Mouse (Mus musculus): ENCODE data around the gene Fat1. TPM values are rescaled to one million over a fixed set of nuclear protein-coding genes. Genes with fewer than 3 reads are reported as not detected.
"Not testable (repeated sequence)": the region's sequence is repeated elsewhere in the genome, so short reads cannot be mapped to it uniquely, and the experiment has no call there.

Fat1 gene
- polyA plus RNA-seq, 1 experiment from 2014 or later = 32.1 TPM

- DNase-seq = peak; percentile 75
Measured at GRCm38 (mm10) chr8:45062982-45063924, 128.0 kb downstream of the Fat1 start.

GRCm38 (mm10) chr8:45064197-45064869, 129.1 kb downstream of the Fat1 start:
- WGBS = 47% methylated on average over 8 of the region's 8 CpGs
- Histone ChIP-seq H3K36me3 (ENCODE audit: insufficient read depth) (no peaks in the 10 kb centered on the region), H3K9ac (no peak overlapping the region), H3K4me1 (ENCODE audit: insufficient read depth) (no peaks in the 10 kb centered on the region), H3K9me3 (ENCODE audit: low read depth, low read length) (no peaks in the 10 kb centered on the region), H3K4me2 (no peak overlapping the region), H3K4me3 (ENCODE audit: low read depth, low read length) (no peak overlapping the region), H3K27ac (ENCODE audit: low read depth) (peak overlapping the region; percentile 75; the same call in 1 of the 2 replicates), H3K27me3 (ENCODE audit: insufficient read depth, low read length) (no peaks in the 10 kb centered on the region)
- TF ChIP-seq CTCF (IDR thresholded peaks at IDR 0.05; ENCODE audit: low read depth) = no peak
- ATAC-seq (ENCODE audit: insufficient read depth) (0 out of 2 replicates have a peak, but pooled peaks have one; percentile 16), DNase-seq (peak; percentile 54)

More at GRCm38 (mm10) chr8:45062982-45063924, 128.0 kb downstream of the Fat1 start:
- Histone ChIP-seq H3K36me3 (ENCODE audit: insufficient read depth) (no peaks in the 10 kb centered on the region), H3K4me3 (ENCODE audit: low read depth, low read length) (no peak overlapping the region), H3K27ac (ENCODE audit: low read depth) (peak overlapping the region; percentile 75), H3K9me3 (ENCODE audit: low read depth, low read length) (no peaks in the 10 kb centered on the region), H3K27me3 (ENCODE audit: insufficient read depth, low read length) (no peaks in the 10 kb centered on the region), H3K4me1 (ENCODE audit: insufficient read depth) (no peaks in the 10 kb centered on the region), H3K4me2 (peak overlapping the region; percentile 33), H3K9ac (no peak overlapping the region)
- no peak for TF ChIP-seq CTCF (IDR thresholded peaks at IDR 0.05; ENCODE audit: low read depth)
- ATAC-seq (ENCODE audit: insufficient read depth) = peak; percentile 92
- WGBS = 63% methylated on average over 25 of the region's 25 CpGs

GRCm38 (mm10) chr8:45065391-45065790, 130.1 kb downstream of the Fat1 start:
- ATAC-seq (ENCODE audit: insufficient read depth); H3K4me3 ChIP-seq (ENCODE audit: low read depth, low read length); H3K4me2 ChIP-seq; H3K27me3 ChIP-seq (ENCODE audit: insufficient read depth, low read length); H3K9me3 ChIP-seq (ENCODE audit: low read depth, low read length); H3K36me3 ChIP-seq (ENCODE audit: insufficient read depth); H3K27ac ChIP-seq (ENCODE audit: low read depth); DNase-seq; H3K4me1 ChIP-seq (ENCODE audit: insufficient read depth); H3K9ac ChIP-seq: not testable (repeated sequence)
- WGBS = 100% methylated on average over 1 of the region's 1 CpGs

GRCm38 (mm10) chr8:45068759-45069386, 133.6 kb downstream of the Fat1 start, which contains the start of gene Mtnr1a:
Gene Mtnr1a, plus strand, starts transcription at chr8:45069137.
- Histone ChIP-seq H3K27me3 (ENCODE audit: insufficient read depth, low read length) (peaks cover 7% of the 10 kb centered on the region; the same call in 1 of the 2 replicates), H3K9ac (no peak within 1 kb of the TSS), H3K36me3 (ENCODE audit: insufficient read depth) (no peaks in the 10 kb centered on the region), H3K27ac (ENCODE audit: low read depth) (no peak within 1 kb of the TSS), H3K4me2 (peak within 1 kb of the TSS; percentile 57), H3K4me1 (ENCODE audit: insufficient read depth) (no peaks in the 10 kb centered on the region), H3K9me3 (ENCODE audit: low read depth, low read length) (no peaks in the 10 kb centered on the region), H3K4me3 (ENCODE audit: low read depth, low read length) (peak within 1 kb of the TSS; percentile 23)
- DNase-seq (peak; percentile 95), ATAC-seq (ENCODE audit: insufficient read depth) (peak; percentile 87)
- peak; percentile 100 for TF ChIP-seq CTCF (IDR thresholded peaks at IDR 0.05; ENCODE audit: low read depth)
- WGBS = 10% methylated on average over 29 of the region's 29 CpGs

- no peaks in the 10 kb centered on the region for H3K4me1 ChIP-seq (ENCODE audit: insufficient read depth)
- no peak overlapping the region for H3K4me2 ChIP-seq
- 75% methylated on average over 8 of the region's 8 CpGs for whole genome bisulfite sequencing
- no peak overlapping the region for H3K27ac ChIP-seq (ENCODE audit: low read depth)
- H3K36me3 ChIP-seq (ENCODE audit: insufficient read depth) = no peaks in the 10 kb centered on the region
- TF ChIP-seq CTCF (IDR thresholded peaks at IDR 0.05; ENCODE audit: low read depth) = no peak
- peaks cover 7% of the 10 kb centered on the region; the same call in 1 of the 2 replicates for H3K27me3 ChIP-seq (ENCODE audit: insufficient read depth, low read length)
- no peak for ATAC-seq (ENCODE audit: insufficient read depth)
- H3K4me3 ChIP-seq (ENCODE audit: low read depth, low read length) = no peak overlapping the region
- DNase-seq = no peak
- no peaks in the 10 kb centered on the region for H3K9me3 ChIP-seq (ENCODE audit: low read depth, low read length)
- no peak overlapping the region for H3K9ac ChIP-seq
Measured at GRCm38 (mm10) chr8:45070949-45071348, 135.7 kb downstream of the Fat1 start.

GRCm38 (mm10) chr8:45080850-45081249, 145.6 kb downstream of the Fat1 start:
- WGBS = 46% methylated on average over 3 of the region's 3 CpGs
- DNase-seq = peak; percentile 66
- H3K4me1 ChIP-seq (ENCODE audit: insufficient read depth) = no peaks in the 10 kb centered on the region

More at GRCm38 (mm10) chr8:45080850-45081249, 145.6 kb downstream of the Fat1 start:
- H3K4me3 ChIP-seq (ENCODE audit: low read depth, low read length) = no peak overlapping the region
- peak; percentile 68; the same call in 1 of the 2 replicates for ATAC-seq (ENCODE audit: insufficient read depth)
- no peaks in the 10 kb centered on the region for H3K9me3 ChIP-seq (ENCODE audit: low read depth, low read length)
- peaks cover 2% of the 10 kb centered on the region; the same call in 1 of the 2 replicates for H3K27me3 ChIP-seq (ENCODE audit: insufficient read depth, low read length)
- H3K36me3 ChIP-seq (ENCODE audit: insufficient read depth) = no peaks in the 10 kb centered on the region
- H3K27ac ChIP-seq (ENCODE audit: low read depth) = no peak overlapping the region
- no peak overlapping the region for H3K9ac ChIP-seq
- H3K4me2 ChIP-seq = no peak overlapping the region
- TF ChIP-seq CTCF (IDR thresholded peaks at IDR 0.05; ENCODE audit: low read depth) = no peak

Data from lung, embryonic 14.5 days (tissue).